Mouse (Mus musculus) gastrocnemius, postnatal 4 days (tissue): ENCODE measurements around the gene Nrros. TPM values are rescaled to one million over a fixed set of nuclear protein-coding genes. Genes with fewer than 3 reads are reported as not detected.

Experiments used
- DNase-seq, 2 experiments: peaks; one replicate each; pipeline ENCODE4 v3.0.0; 2021 to 2022; ENCODE audit warnings: low spot score in 2 of 2, mixed read lengths in 2 of 2
- total RNA-seq, 2 experiments: library from RNA; stranded (reverse); gene quantifications; 2 replicates each; pipeline ENCODE4 v1.2.3; 2021

Nrros gene
- total RNA-seq, 2 experiments from 2014 or later: 13.3 to 15.2 TPM

GRCm38 (mm10) chr16:32163891-32164290 is 1.5 kb downstream of the Nrros start:
- DNase-seq: no peak

- no peak for DNase-seq
These were observed 2.0 kb downstream of the Nrros start for GRCm38 (mm10) chr16:32163392-32163791.

GRCm38 (mm10) chr16:32160742-32161323 is 4.6 kb downstream of the Nrros start:
- DNase-seq: no peak

- DNase-seq: no peak
These were observed 6.4 kb downstream of the Nrros start for GRCm38 (mm10) chr16:32158966-32159365.

- DNase-seq: no peak
These were observed 8.0 kb downstream of the Nrros start for GRCm38 (mm10) chr16:32157369-32157768.

GRCm38 (mm10) chr16:32156719-32157118 is 8.7 kb downstream of the Nrros start:
- no peak for DNase-seq

- DNase-seq: no peak
These were observed 11.0 kb downstream of the Nrros start for GRCm38 (mm10) chr16:32154437-32154836.

- DNase-seq: no peak
These were observed 11.4 kb downstream of the Nrros start for GRCm38 (mm10) chr16:32153976-32154375.

- DNase-seq: no peak
These were observed 17.7 kb downstream of the Nrros start for GRCm38 (mm10) chr16:32147589-32148207.

GRCm38 (mm10) chr16:32144592-32144991 is 20.8 kb downstream of the Nrros start:
- DNase-seq: no peak

GRCm38 (mm10) chr16:32143766-32144165 is 21.6 kb downstream of the Nrros start:
- DNase-seq: no peak

- DNase-seq: no peak
These were observed 26.4 kb downstream of the Nrros start for GRCm38 (mm10) chr16:32138954-32139353.

- DNase-seq: no peak
These were observed 29.5 kb downstream of the Nrros start for GRCm38 (mm10) chr16:32135842-32136357.

GRCm38 (mm10) chr16:32133148-32133547 is 32.2 kb downstream of the Nrros start:
- DNase-seq: no peak

- no peak for DNase-seq
These were observed 35.1 kb downstream of the Nrros start for GRCm38 (mm10) chr16:32130190-32130826.

- no peak for DNase-seq
These were observed 35.8 kb downstream of the Nrros start for GRCm38 (mm10) chr16:32129449-32130189.

GRCm38 (mm10) chr16:32127046-32127445 is 38.3 kb downstream of the Nrros start:
- DNase-seq: no peak

GRCm38 (mm10) chr16:32125364-32125763 is 40.0 kb downstream of the Nrros start:
- no peak for DNase-seq

- no peak for DNase-seq
These were observed 40.7 kb downstream of the Nrros start for GRCm38 (mm10) chr16:32124444-32125335.

- no peak for DNase-seq
These were observed 41.4 kb downstream of the Nrros start for GRCm38 (mm10) chr16:32124020-32124419.

GRCm38 (mm10) chr16:32120454-32120853 is 44.9 kb downstream of the Nrros start:
- no peak for DNase-seq
